Mouse (Mus musculus) kidney, adult 9 months (tissue): Measurements from ENCODE around the gene Btbd11.

Source experiments
- DNase-seq: peaks from one replicate; pipeline ENCODE4 v3.0.0; 2022

Btbd11 gene

GRCm38 (mm10) chr10:85425756-85426155 is 39.1 kb downstream of the Btbd11 start:
- DNase-seq = no peak

- no peak for DNase-seq
Observed at GRCm38 (mm10) chr10:85437217-85437616, 50.6 kb downstream of the Btbd11 start.

DNA sequence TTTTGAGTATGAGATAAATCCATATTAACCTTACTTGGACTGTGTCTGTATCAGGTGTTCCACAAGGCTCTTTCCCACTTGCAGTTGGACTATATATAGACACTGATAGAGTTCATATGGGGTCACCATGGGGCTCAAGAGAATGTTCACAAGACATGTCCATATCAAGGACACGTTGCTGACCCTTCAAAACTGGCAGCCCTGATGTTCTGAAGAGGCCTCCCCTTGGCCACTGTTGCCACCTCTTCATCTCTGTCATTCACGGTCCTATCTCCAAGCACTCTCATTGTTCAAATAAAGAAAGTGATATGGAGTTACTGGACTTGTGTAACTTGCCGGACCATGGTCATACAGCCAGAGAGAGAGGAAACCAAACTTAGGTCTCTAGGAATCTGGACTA is 56.8 kb downstream of the Btbd11 start:
- DNase-seq = no peak

DNA sequence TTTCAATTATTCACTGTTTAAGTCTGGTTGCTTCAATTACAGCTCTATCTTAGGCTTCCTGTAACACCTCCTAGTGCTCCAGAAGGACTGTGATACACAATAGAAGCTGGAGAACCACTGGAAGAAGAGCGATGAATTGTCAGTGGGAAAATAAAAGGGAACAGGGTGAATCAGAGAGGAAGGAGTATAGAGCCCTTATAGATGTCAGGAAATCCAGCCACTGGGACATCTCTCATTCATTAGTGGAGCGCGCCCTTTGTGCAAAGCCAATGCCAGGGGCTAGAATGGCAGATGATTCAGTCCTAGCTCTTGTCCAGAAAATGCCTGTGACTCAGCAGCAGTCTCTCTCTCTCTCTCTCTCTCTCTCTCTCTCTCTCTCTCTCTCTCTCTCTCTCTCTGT is 59.3 kb downstream of the Btbd11 start:
- DNase-seq = no peak

- no peak for DNase-seq
Observed at GRCm38 (mm10) chr10:85446700-85447099, 60.1 kb downstream of the Btbd11 start.

DNA sequence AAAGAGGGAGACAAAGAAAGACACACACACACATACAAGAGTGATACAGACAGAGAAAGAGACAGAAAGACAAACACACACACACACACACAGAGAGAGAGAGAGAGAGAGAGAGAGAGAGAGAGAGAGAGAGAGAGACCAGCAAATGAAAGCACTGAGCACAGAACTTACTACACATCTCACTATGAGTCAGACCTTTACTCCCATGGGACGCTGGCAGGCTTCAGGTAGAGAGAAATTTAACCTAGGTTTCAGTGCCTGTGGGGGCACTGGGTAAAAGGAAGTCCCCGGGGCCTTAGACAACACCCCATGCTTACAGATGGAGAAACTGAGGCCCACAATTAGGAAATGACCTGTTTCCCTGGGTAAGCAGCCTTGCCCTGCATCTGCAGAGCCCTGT is 61.3 kb downstream of the Btbd11 start:
- DNase-seq = no peak

GRCm38 (mm10) chr10:85451629-85452368 is 65.2 kb downstream of the Btbd11 start:
- no peak for DNase-seq

DNA sequence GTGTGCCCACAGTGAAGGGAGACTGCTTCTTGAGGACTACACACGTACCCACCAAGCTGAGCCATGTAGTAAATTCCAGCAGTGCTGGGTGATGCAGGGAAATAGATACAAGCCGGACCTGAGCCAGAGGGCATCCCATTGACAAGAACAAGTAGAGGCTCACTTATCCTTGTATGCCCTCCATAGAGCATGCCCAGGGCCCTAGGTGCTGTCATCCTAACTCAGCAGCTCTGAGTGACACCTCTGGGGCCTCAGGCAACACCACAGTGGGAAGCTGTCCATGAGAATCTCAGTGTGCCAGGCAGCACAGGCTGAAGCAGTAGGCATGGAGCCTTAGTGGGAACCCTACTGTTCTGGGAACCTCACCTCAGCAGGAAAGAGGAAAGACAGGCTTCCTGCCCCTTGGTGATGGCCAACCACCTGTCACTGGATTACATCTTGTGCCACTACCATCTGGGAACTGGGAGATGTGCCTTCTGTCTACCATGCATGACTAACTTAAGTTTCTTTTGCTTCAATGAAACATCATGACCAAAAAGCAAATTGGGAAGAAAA is 66.7 kb downstream of the Btbd11 start:
- DNase-seq = no peak

- DNase-seq = no peak
Observed at GRCm38 (mm10) chr10:85455985-85456384, 69.4 kb downstream of the Btbd11 start.

GRCm38 (mm10) chr10:85458744-85459344 is 72.2 kb downstream of the Btbd11 start:
- peak; percentile 62 for DNase-seq

- no peak for DNase-seq
Observed at GRCm38 (mm10) chr10:85460736-85461135, 74.1 kb downstream of the Btbd11 start.

GRCm38 (mm10) chr10:85464152-85464551 is 77.5 kb downstream of the Btbd11 start:
- DNase-seq = no peak

DNA sequence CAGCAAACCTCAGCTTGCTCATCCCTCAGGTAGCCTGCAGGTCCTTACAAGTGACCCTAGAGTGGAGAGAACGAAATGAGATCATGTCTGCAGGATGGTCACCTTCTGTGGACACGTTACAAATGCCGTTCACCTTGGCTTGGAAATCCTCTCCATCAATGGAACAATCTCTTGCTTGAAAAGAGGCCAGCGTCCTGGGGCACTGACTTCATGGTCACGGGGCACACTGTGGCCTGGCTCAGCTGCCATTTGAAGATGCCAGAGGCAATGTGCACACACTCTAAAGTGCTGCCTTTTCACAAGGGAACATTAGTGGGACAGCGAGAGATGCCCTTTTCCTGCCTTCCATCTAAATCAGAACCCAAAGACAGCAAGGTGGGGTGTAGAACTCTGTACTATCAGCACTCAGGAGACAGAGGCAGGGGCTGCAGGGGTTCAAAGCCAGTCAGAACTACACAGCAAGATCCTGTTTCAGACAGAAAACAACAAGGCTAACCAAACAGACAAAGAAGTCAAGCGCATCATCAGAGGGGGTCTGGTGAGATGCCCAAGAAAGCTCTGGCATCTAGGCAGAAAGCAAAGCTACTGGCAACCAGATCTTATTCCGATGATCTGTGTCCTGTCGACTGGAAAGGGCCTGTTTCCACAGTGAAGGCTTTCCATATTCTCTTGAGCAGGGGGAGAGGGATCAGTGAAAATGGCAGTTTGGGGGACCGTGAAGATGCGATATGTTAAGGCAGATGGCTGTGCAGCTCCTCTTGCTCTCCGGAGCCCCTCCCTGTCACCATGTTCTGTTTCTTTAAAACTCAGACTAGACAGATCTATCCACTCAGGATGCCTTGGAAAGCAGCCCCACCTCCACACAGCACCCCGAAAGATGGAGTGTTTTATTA is 79.1 kb downstream of the Btbd11 start:
- no peak for DNase-seq

- DNase-seq = no peak
Observed at GRCm38 (mm10) chr10:85466409-85466761, 79.8 kb downstream of the Btbd11 start.

DNA sequence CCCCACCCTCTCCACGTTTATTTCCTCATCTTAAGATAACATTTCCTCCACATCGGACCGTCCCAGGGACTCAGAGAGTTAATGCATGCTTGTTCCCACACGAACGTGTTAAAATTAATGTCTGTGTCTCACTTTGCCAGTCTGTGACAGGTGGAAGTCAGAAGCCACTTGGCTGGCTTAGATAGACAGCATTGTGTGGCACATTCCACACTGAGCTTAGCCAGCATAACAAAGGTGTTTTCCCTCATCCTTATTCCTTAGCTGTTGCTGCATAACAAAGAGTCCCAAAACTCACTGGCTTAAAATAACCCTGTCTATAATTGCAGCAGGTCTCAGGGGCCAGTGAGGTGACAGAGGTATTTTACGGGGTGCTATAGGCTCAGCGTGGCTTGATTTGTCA is 80.8 kb downstream of the Btbd11 start:
- no peak for DNase-seq

GRCm38 (mm10) chr10:85468527-85468926 is 81.9 kb downstream of the Btbd11 start:
- no peak for DNase-seq

DNA sequence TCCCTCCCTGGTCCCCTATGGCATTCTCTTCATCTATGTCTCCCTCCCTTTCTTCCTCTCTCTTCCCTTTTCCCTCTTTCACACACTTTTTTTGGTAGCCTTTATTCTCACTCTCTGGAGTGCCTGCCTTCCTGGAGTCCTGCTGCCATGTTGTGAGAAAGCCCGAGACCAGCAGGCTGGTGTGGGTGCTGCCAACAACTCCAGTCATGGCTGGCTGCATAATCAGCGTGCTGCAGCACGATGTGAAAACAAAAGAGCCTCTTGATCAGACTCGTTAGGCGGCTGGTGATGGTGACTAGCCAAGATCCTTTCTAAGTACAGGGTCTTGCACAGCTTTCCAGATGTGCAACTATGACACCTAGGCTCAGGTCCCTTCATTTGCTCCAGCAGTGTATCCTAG is 82.7 kb downstream of the Btbd11 start:
- DNase-seq = no peak

DNA sequence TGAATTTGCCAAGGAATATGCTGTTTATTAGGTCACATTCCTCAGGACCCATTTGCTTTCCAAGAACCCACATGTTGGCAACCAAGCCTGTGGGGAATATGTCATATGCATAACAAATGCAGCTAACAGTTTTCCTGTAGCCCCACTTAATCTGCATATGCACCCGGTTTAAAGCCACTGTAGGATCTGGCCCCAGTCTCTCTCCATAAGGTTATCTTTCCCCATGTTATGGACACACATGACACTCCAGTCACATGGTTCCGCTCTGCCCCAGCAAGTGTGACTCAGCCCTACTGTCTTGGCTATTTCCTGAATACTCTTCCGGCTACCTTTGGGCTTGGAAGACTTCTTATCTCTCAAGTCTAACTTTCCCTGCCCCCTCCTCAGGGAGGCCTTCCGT is 86.7 kb downstream of the Btbd11 start:
- no peak for DNase-seq

GRCm38 (mm10) chr10:85473871-85474270 is 87.3 kb downstream of the Btbd11 start:
- DNase-seq = no peak

- no peak for DNase-seq
Observed at GRCm38 (mm10) chr10:85475642-85476345, 89.2 kb downstream of the Btbd11 start.

- DNase-seq = no peak
Observed at GRCm38 (mm10) chr10:85479959-85480625, 93.5 kb downstream of the Btbd11 start.

DNA sequence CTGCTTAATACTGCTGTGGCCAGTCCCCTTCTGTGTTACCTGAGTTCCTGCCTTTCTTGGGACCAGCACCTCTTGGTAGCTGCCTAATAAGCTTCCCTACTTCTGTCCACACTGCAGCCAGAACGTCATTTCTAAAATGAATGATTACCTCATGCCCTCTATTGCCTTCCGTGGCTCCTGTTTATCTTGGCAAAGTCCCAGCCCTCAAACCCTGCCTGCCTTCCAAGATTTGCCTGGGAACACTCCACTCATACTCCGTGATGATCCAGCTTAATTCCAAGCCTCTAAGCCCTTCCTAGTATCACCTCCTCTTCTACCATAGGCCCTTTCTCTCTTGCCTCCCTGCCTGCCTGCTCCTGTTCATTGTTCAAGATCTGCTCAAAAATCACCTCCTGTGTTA is 94.5 kb downstream of the Btbd11 start:
- DNase-seq = peak; percentile 36
